Mouse (Mus musculus): ENCODE measurements around the gene Csrp2.

GRCm38 (mm10) chr10:110974885-110975284, 55.3 kb downstream of the Csrp2 start:
- TF ChIP-seq CTCF (IDR thresholded peaks at IDR 0.05; ENCODE audit: control insufficient read depth, insufficient read depth, low read length) (no peak), POLR2A (IDR thresholded peaks at IDR 0.05; ENCODE audit: borderline replicate concordance, control insufficient read depth, low read depth, low read length) (no peak)
